Mouse (Mus musculus): ENCODE results near the gene Atp1b2. TPM values are rescaled to one million over a fixed set of nuclear protein-coding genes. Genes with fewer than 3 reads are reported as not detected.

Gene Atp1b2
- 23.7 TPM for polyA plus RNA-seq (2014; fragmentation: Illumina TruSeq; extraction: RNeasy Lipid Tissue Mini Kit (QIAGEN cat#74804); ENCODE audit: low read depth, low replicate concordance)

DNA sequence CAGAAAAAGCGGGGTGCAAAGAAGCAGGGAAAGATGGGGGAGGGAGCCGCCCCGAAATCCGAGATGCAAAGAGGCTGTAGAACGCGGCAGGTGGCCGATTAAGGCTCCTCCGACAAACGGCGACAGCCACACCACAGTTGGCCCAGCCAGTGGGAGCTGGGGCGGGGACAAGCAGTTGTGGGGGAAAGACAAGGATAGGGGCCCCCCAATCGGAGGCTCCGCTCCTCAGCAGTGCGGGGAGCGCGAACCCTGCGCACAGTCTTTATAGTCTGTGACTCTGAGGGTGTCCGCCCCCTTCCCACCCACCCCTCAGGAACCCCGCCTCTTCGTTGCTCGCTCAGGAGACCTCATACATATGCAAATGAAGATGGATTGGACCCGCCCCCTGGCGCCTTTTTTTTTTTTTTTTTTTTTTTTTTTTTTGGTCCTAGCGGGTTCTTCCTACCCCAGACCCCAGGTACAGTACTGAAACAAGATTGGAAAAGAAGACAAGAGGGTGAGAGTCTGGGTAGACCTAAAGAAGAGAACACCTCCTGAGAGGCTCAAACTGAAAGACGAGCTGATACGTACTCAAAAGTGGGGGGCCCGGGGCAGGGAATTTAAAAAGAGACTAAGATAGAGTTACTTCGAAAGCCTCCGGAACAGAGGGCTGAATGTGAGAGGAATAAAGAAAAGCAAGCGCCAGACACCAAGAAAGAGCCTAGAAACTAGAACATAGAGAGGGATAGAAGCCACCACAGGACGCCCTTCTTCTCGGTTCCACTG is at the start of gene Atp1b2:
Gene Atp1b2, minus strand, starts transcription at position 217 of the 765 bp plus-strand sequence.

DNA sequence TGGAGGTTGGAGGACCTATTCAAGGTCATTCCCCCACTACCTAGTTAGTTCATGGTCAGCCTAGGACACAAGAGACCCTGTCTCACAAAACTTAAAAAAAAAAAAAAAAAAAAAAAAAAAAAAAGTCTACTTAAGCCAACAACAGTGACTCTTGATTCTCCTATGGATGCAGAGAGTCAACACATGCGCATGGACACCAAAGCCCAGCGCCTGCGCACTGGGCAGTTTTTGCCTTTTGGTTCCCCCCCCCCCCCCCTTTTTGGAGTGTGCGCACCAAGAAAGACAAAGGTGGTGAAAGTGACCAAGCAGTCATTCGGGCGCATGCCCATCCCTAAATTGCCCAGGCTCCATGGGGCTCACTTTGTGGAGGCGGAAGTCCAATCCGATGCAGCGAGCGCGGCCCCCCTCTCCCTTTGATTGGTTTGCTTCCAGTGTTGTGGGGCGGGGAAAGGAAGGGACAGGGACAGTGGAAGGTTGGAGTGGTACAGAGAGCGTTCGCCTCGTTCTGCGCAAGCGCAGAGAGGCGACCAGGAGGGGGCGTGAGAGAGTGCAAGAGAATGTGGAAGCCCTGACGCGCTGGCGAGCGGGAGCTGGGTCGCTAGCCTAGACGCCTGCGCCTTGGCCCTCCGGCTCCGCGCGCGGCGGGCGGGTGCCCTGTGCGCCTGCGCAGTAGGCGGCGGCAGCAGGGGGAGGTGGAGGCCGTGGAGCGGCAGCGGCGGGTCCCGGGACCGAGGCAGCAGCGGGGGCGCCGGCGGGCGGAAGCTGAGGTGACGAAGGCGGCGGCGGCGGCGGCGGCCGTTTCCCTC is 26.7 kb upstream of the Atp1b2 start, which contains the start of gene Fxr2:
Gene Fxr2, plus strand, starts transcription at position 707 of the 806 bp plus-strand sequence.

GRCm38 (mm10) chr11:69621571-69622268 is 16.0 kb upstream of the Atp1b2 start, which contains the start of gene Sat2:
Gene Sat2, plus strand, starts transcription at chr11:69622024.

DNA sequence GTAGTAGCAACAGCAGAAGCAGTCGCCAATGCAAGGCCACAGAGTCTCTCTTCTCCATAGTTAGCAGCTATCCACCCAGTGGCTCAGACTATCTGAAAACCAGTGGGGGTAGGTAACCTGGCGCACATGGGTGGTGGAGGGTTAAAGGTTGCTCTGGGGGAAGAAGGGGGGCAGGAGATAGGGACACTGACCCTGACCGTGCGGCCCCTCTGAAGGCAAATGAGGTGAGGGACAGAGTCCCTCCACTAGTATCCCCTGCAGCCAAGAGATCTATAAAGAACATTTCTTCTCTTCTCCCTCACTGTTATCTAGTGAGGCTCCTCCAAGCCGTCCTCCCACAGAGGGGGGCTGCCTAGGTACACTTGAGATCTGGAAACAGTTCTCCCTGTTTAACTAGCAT is 12.1 kb upstream of the Atp1b2 start, which contains the start of gene Shbg:
Gene Shbg, minus strand, starts transcription at position 101 of the 400 bp plus-strand sequence.

GRCm38 (mm10) chr11:69580091-69580514 is 25.6 kb downstream of the Atp1b2 start, which contains the start of the genes Wrap53 and Trp53:
Gene Wrap53, minus strand, starts transcription at chr11:69580255.
Gene Trp53, plus strand, starts transcription at chr11:69580359.

GRCm38 (mm10) chr11:69559851-69560765 is 45.6 kb downstream of the Atp1b2 start, which contains the start of gene Efnb3:
Gene Efnb3, minus strand, starts transcription at chr11:69560205.

Other genes with a start within 250 kb of the Atp1b2 start
- gene Chd3, start 236.5 kb downstream of the Atp1b2 start, polyA plus RNA-seq (2014; fragmentation: Illumina TruSeq; extraction: RNeasy Lipid Tissue Mini Kit (QIAGEN cat#74804); ENCODE audit: low read depth, low replicate concordance) = 8.0 TPM
- 48.5 TPM for gene Naa38, start 210.5 kb downstream of the Atp1b2 start, polyA plus RNA-seq (2014; fragmentation: Illumina TruSeq; extraction: RNeasy Lipid Tissue Mini Kit (QIAGEN cat#74804); ENCODE audit: low read depth, low replicate concordance)
- gene Cyb5d1, start 210.3 kb downstream of the Atp1b2 start, polyA plus RNA-seq (2014; fragmentation: Illumina TruSeq; extraction: RNeasy Lipid Tissue Mini Kit (QIAGEN cat#74804); ENCODE audit: low read depth, low replicate concordance) = 33.5 TPM
- 0.13 TPM for gene Tmem88, start 207.7 kb downstream of the Atp1b2 start, polyA plus RNA-seq (2014; fragmentation: Illumina TruSeq; extraction: RNeasy Lipid Tissue Mini Kit (QIAGEN cat#74804); ENCODE audit: low read depth, low replicate concordance)
- gene Kdm6b, start 192.3 kb downstream of the Atp1b2 start, polyA plus RNA-seq (2014; fragmentation: Illumina TruSeq; extraction: RNeasy Lipid Tissue Mini Kit (QIAGEN cat#74804); ENCODE audit: low read depth, low replicate concordance) = 0.98 TPM
- gene Dnah2, start 56.8 kb downstream of the Atp1b2 start, polyA plus RNA-seq (2014; fragmentation: Illumina TruSeq; extraction: RNeasy Lipid Tissue Mini Kit (QIAGEN cat#74804); ENCODE audit: low read depth, low replicate concordance) = 10.4 TPM
- gene Efnb3, start 45.7 kb downstream of the Atp1b2 start, polyA plus RNA-seq (2014; fragmentation: Illumina TruSeq; extraction: RNeasy Lipid Tissue Mini Kit (QIAGEN cat#74804); ENCODE audit: low read depth, low replicate concordance) = 0.48 TPM
- 1.1 TPM for gene Wrap53, start 25.7 kb downstream of the Atp1b2 start, polyA plus RNA-seq (2014; fragmentation: Illumina TruSeq; extraction: RNeasy Lipid Tissue Mini Kit (QIAGEN cat#74804); ENCODE audit: low read depth, low replicate concordance)
- gene Trp53, start 25.6 kb downstream of the Atp1b2 start, polyA plus RNA-seq (2014; fragmentation: Illumina TruSeq; extraction: RNeasy Lipid Tissue Mini Kit (QIAGEN cat#74804); ENCODE audit: low read depth, low replicate concordance) = 2.5 TPM
- gene Shbg, start 12.0 kb upstream of the Atp1b2 start, polyA plus RNA-seq (2014; fragmentation: Illumina TruSeq; extraction: RNeasy Lipid Tissue Mini Kit (QIAGEN cat#74804); ENCODE audit: low read depth, low replicate concordance) = 2.6 TPM
- 6.7 TPM for gene Sat2, start 16.1 kb upstream of the Atp1b2 start, polyA plus RNA-seq (2014; fragmentation: Illumina TruSeq; extraction: RNeasy Lipid Tissue Mini Kit (QIAGEN cat#74804); ENCODE audit: low read depth, low replicate concordance)
- 16.0 TPM for gene Fxr2, start 27.0 kb upstream of the Atp1b2 start, polyA plus RNA-seq (2014; fragmentation: Illumina TruSeq; extraction: RNeasy Lipid Tissue Mini Kit (QIAGEN cat#74804); ENCODE audit: low read depth, low replicate concordance)
- not detected for gene Sox15, start 49.4 kb upstream of the Atp1b2 start, polyA plus RNA-seq (2014; fragmentation: Illumina TruSeq; extraction: RNeasy Lipid Tissue Mini Kit (QIAGEN cat#74804); ENCODE audit: low read depth, low replicate concordance)
- gene Mpdu1, start 56.7 kb upstream of the Atp1b2 start, polyA plus RNA-seq (2014; fragmentation: Illumina TruSeq; extraction: RNeasy Lipid Tissue Mini Kit (QIAGEN cat#74804); ENCODE audit: low read depth, low replicate concordance) = 8.7 TPM
- gene Cd68, start 60.2 kb upstream of the Atp1b2 start, polyA plus RNA-seq (2014; fragmentation: Illumina TruSeq; extraction: RNeasy Lipid Tissue Mini Kit (QIAGEN cat#74804); ENCODE audit: low read depth, low replicate concordance) = 0.91 TPM
- 265 TPM for gene Eif4a1, start 66.5 kb upstream of the Atp1b2 start, polyA plus RNA-seq (2014; fragmentation: Illumina TruSeq; extraction: RNeasy Lipid Tissue Mini Kit (QIAGEN cat#74804); ENCODE audit: low read depth, low replicate concordance)
- 94.6 TPM for gene Senp3, start 76.1 kb upstream of the Atp1b2 start, polyA plus RNA-seq (2014; fragmentation: Illumina TruSeq; extraction: RNeasy Lipid Tissue Mini Kit (QIAGEN cat#74804); ENCODE audit: low read depth, low replicate concordance)
- 3.8 TPM for gene Tnfsf13, start 79.8 kb upstream of the Atp1b2 start, polyA plus RNA-seq (2014; fragmentation: Illumina TruSeq; extraction: RNeasy Lipid Tissue Mini Kit (QIAGEN cat#74804); ENCODE audit: low read depth, low replicate concordance)
- gene Tnfsf12, start 89.9 kb upstream of the Atp1b2 start, polyA plus RNA-seq (2014; fragmentation: Illumina TruSeq; extraction: RNeasy Lipid Tissue Mini Kit (QIAGEN cat#74804); ENCODE audit: low read depth, low replicate concordance) = 0.20 TPM
- 1.7 TPM for gene Tnfsfm13, start 90.2 kb upstream of the Atp1b2 start, polyA plus RNA-seq (2014; fragmentation: Illumina TruSeq; extraction: RNeasy Lipid Tissue Mini Kit (QIAGEN cat#74804); ENCODE audit: low read depth, low replicate concordance)
- gene Polr2a, start 152.7 kb upstream of the Atp1b2 start, polyA plus RNA-seq (2014; fragmentation: Illumina TruSeq; extraction: RNeasy Lipid Tissue Mini Kit (QIAGEN cat#74804); ENCODE audit: low read depth, low replicate concordance) = 43.5 TPM
- gene Slc35g3, start 156.0 kb upstream of the Atp1b2 start, polyA plus RNA-seq (2014; fragmentation: Illumina TruSeq; extraction: RNeasy Lipid Tissue Mini Kit (QIAGEN cat#74804); ENCODE audit: low read depth, low replicate concordance) = 33.7 TPM
- gene Zbtb4, start 160.0 kb upstream of the Atp1b2 start, polyA plus RNA-seq (2014; fragmentation: Illumina TruSeq; extraction: RNeasy Lipid Tissue Mini Kit (QIAGEN cat#74804); ENCODE audit: low read depth, low replicate concordance) = 3.6 TPM
- 0.24 TPM for gene Chrnb1, start 190.0 kb upstream of the Atp1b2 start, polyA plus RNA-seq (2014; fragmentation: Illumina TruSeq; extraction: RNeasy Lipid Tissue Mini Kit (QIAGEN cat#74804); ENCODE audit: low read depth, low replicate concordance)
- gene Fgf11, start 195.9 kb upstream of the Atp1b2 start, polyA plus RNA-seq (2014; fragmentation: Illumina TruSeq; extraction: RNeasy Lipid Tissue Mini Kit (QIAGEN cat#74804); ENCODE audit: low read depth, low replicate concordance) = 3.7 TPM
- not detected for gene Tmem102, start 199.7 kb upstream of the Atp1b2 start, polyA plus RNA-seq (2014; fragmentation: Illumina TruSeq; extraction: RNeasy Lipid Tissue Mini Kit (QIAGEN cat#74804); ENCODE audit: low read depth, low replicate concordance)
- 131 TPM for gene Gm39566, start 209.4 kb upstream of the Atp1b2 start, polyA plus RNA-seq (2014; fragmentation: Illumina TruSeq; extraction: RNeasy Lipid Tissue Mini Kit (QIAGEN cat#74804); ENCODE audit: low read depth, low replicate concordance)
- 15.9 TPM for gene Spem2, start 212.5 kb upstream of the Atp1b2 start, polyA plus RNA-seq (2014; fragmentation: Illumina TruSeq; extraction: RNeasy Lipid Tissue Mini Kit (QIAGEN cat#74804); ENCODE audit: low read depth, low replicate concordance)
- 145 TPM for gene Spem1, start 216.2 kb upstream of the Atp1b2 start, polyA plus RNA-seq (2014; fragmentation: Illumina TruSeq; extraction: RNeasy Lipid Tissue Mini Kit (QIAGEN cat#74804); ENCODE audit: low read depth, low replicate concordance)
- gene Nlgn2, start 231.8 kb upstream of the Atp1b2 start, polyA plus RNA-seq (2014; fragmentation: Illumina TruSeq; extraction: RNeasy Lipid Tissue Mini Kit (QIAGEN cat#74804); ENCODE audit: low read depth, low replicate concordance) = 0.17 TPM
- gene Tmem256, start 232.6 kb upstream of the Atp1b2 start, polyA plus RNA-seq (2014; fragmentation: Illumina TruSeq; extraction: RNeasy Lipid Tissue Mini Kit (QIAGEN cat#74804); ENCODE audit: low read depth, low replicate concordance) = 4.6 TPM
- 0.28 TPM for gene Plscr3, start 240.4 kb upstream of the Atp1b2 start, polyA plus RNA-seq (2014; fragmentation: Illumina TruSeq; extraction: RNeasy Lipid Tissue Mini Kit (QIAGEN cat#74804); ENCODE audit: low read depth, low replicate concordance)